Mouse (Mus musculus) cortical plate, adult 2 months (tissue): ENCODE measurements around the gene Dagla.

Source experiments
- CTCF ChIP-seq: fragments of 200-500 bp; IDR thresholded peaks from 2 replicates; pipeline ENCODE4 v1.5.1; 2011; ENCODE audit warnings: mild to moderate bottlenecking, control low read depth, low read length; ENCODE audit not compliant: insufficient read depth; ENCODE audit errors: extremely low read depth
- POLR2A ChIP-seq: fragments of 200-500 bp; IDR thresholded peaks from 2 replicates; pipeline ENCODE4 v1.6.1; 2011; ENCODE audit warnings: mild to moderate bottlenecking, low read length, control low read depth; ENCODE audit not compliant: insufficient read depth; ENCODE audit errors: extremely low read depth

- TF ChIP-seq CTCF (no peak), POLR2A (no peak)
Measured at GRCm38 (mm10) chr19:10312072-10312471, 7.4 kb upstream of the Dagla start.
